Mouse (Mus musculus): ENCODE measurements around the gene Ooep.
"Not testable (repeated sequence)": the region's sequence is repeated elsewhere in the genome, so short reads cannot be mapped to it uniquely, and the experiment has no call there.

Ooep gene

DNA sequence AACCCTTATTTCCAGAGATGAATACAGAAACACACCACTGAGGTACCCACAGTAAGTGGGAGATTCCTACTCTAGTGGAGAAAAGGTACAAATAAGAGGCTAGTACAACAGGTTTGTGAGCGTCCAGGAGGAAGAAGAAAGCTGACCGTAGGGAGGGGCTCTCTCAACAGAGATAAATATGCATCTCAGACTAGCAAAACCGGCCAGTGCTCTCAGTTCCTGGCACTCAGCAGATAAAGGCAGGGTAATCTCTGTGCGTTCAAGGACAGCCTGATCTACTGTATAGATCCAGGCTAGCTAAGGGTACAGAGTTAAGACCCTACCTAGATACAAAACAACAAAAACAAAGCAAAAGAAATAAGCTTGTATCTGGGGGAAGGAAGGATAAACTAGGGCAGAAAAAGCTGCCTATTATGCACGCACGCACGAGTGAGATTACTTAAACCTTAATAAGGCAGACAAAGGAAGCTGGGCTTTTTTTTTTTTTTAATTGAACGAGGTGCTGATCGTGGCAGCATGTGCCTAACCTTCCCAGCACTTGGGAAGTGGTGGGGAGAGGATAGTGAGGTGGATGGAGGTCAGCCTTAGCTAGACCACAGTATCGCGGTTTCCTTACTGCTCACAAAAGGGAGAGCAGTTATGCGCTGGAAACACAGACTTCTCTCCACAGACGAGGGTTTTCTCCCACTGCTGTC, 12.5 kb downstream of the Ooep start:
- no peak for DNase-seq

DNA sequence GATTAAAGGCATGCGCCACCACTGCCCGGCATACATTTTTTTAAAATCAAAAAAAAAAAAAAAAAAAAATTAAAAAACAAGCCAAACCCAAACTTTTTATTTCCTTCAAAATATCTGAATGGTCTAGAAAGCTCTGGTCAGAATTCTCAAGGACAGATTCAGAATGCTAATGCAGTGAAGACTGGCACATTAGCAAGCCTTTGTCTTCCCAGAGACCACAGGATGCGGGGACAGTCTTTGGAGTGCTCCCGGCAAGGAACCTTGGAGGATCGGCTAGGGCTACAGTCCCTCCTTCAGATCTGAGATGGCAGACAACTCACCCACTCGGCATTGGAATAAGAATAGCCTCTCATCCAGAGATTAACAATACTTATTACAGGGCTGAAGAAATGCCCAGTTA, 13.8 kb downstream of the Ooep start:
- DNase-seq = no peak

DNA sequence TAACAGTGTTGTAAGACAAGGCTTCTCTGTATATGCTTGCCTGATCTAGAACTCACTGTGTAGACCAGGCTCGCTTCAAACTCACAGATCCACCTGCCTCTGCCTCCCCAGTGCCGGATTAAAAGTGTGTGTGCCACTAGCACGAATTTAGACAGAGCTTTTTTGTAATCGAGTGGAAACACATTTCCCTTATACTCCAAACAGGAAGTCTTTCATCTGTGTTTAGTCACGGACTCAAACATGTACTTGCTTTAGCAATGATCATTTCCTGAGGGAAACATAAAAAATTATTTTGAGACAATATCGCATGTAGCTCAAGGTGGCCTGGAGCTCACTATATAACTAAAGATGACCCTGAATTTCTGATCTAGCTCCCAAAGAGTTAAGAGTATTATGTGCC, 15.2 kb downstream of the Ooep start:
- no peak for DNase-seq

DNA sequence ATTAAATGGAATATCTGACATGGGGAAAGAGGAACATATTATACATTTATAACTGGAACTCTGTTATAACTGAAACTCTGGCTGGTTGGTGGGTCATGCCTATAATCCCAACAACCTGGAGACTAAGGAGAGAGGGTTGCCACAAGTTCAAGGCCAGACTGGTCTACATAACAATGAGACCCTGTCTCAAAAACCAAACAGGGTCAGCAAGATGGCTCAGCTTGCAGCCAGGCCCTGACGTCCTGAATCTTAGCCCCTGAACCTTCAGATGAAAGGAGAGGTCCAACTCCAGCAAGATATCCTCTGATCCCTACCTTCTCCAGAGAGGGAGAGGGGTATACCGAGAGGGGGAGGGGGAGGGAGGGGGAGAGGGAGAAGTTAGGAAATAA, 18.0 kb downstream of the Ooep start:
- DNase-seq = no peak

DNA sequence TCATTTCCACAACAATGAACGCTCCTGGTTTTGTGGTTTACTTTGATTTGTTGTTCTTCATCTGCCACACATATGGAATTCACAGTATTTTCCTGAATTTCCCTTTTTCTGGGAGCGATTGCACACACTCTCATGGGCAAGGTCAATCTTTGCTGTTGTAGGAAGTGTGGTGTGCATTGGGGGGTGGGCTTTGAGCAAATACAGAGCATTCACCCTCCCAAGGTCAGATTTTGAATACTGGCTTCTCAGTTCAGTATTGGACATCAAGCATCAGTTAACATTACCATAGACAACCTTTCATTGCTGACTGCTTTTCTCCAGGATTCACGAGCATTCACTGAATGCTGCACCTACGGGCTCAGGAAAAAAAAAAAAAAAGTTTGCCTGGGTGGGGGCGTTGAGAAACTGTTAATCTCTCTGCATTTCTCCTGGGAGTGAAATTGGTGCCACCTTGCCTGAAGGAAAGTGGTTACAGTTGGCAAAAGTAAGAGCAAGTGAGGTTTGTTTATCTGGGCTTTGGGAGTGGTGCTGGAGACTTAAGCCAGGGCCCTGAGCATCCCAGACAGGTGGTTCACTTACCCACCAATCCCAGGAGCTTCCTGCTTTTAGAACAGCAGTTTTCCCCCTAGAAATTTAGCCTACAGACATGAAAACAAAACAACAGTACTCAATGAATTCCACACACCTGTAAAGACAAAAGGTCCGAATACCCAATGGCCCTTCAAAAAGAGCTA, 18.6 kb downstream of the Ooep start:
- DNase-seq = no peak

DNA sequence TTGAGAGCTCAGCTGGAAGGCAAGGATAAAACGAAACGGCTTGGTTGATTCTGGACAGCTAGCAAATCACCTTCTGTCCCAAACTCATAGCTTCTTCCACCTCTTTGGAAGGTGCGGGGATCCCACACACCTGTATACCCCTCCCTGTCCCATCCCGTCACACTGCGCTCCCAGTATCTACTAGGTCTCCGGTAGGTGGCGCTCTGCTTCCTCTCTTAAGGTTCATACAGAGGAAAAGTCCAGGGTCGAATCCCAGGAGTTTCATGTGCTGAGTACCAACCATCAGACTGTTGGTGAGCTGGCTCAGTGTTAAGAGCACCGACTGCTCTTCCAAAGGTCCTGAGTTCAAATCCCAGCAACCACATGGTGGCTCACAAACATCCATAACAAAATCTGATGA, 20.5 kb downstream of the Ooep start:
- DNase-seq = peak; percentile 60 to 72

DNA sequence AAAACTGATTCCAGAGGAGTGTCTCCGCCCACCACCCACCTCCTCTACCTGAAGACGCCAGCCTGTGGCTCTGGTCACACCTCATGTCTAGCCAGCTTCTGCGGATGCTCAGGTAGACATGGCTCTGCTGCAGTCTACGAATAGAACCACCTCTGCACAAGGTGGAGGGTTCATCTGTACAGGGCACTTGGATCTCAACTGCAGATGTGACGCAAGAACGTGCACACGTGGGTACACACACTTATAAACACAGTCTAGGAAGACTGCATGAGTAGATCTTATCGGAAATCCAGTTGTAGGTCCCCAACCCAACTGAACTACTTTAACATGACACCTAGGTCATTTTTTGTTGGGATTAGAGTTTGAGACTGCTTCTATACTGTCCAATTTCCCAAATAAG, 22.9 kb downstream of the Ooep start, which contains the start of gene Gsta2:
TSS of gene Gsta2 (minus strand) at position 178 of the 400 bp plus-strand sequence.
- no peak for DNase-seq

DNA sequence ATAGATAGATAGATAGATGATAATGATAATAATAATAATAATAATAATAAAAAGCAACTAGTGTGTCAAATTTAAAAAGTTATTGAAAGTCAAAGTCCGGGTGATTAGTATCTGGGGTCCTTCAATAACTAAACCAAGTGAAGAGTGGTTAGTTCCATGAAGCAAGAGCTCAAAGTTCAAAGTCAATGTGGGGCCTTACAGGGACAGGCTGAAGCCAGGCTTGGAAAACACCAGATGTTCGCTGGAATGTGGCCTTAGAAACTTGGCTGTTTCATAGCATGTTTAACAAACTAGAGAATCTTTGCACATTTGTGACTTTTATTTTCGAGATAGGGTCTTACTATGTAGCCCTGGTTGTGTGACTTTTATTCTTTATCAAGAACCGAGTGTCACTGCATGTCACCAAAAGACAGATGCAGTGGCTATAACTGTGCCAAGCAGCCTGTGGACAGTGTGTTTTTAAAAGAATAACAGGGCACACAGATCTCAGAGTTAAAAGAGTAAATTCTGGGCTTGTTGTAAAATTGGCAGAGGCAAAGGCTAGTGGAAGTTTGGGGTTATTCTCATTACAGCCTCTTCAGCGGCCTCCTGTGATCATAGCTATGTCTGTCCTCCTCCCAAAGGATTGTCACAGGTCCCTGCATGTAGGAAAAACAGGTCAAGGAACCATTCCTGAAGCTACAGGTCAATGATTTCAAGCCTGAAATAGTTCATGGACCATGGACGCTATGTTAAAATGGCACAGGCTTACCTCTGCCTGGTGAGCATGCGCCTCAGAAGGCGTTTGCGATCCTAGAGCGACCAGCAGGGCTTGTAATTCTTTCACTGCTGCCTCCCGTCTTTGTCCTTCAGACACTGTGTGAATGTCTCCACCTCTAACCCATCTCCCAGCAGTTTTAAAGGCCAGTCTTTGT, 23.6 kb downstream of the Ooep start:
- peak; percentile 43 to 77 for DNase-seq

DNA sequence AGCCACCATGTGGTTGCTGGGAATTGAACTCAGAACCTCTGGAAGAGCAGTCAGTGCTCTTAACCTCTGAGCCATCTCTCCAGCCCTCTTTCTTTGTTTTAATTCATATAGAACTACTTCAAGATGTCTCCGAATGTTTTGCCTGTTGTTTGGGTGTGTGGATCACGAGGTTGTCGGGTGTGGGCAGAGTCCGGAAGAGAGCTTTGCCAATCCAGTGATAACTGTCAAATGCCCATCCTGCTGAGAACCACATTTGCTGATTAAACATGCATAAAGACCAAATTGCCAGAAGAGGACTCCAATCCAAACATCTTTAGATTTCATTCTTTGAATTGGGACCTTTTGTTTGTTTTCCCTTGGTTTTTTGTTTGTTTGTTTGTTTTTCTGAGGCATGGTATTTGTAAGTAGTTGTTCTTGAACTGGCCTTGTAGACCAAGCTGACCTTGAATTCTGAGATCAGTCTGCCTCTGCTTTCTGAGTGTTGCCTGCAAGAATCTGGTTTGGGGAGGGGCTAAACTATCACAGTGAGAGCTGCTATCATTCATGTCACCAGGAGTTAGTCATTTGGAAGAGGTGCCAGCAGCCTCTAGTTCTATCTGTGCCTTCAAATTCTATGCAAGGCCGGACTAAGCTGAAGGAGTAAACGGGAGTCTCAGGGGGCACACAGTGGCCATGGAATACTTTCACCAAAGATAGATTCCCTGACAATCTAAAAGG, 26.9 kb downstream of the Ooep start:
- DNase-seq = no peak

DNA sequence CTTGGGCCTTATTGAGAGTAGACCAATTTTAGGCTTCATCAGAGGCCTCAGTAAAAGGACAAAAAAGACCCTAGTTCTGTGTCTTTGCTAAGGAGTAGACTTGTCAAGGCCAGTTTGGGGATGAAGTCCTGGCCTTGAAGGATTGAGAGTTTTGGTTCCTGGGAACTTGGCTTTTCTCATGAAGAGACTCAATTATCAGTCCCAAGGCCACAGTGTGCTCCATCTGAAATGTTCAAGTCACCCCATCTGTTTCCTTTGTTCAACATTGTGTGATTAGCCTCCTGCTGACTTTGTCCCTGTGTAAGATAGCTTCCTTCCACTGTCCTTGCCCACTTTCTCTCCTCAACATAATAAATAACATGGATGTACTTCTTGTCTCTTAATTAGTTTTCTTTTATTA, 28.5 kb downstream of the Ooep start:
- DNase-seq = not testable (repeated sequence)

DNA sequence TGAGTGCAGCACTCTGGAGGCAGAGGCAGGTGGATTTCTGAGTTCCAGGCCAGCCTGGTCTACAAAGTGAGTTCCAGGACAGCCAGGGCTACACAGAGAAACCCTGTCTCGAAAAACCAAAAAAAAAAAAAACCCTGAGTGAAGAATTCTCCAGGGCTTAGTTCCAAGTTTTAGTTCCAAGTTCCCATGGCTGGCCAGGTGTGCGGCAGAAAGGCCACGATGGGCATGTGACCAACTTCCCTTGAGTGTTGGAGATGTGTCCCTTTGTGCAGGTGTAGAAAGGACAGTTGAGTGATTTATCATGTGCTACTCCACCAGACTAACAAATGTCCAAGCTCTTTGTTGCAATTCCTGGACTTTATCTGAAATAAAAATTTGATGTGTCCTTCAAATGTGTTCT, 29.4 kb downstream of the Ooep start:
- DNase-seq = peak; percentile 49 to 53

DNA sequence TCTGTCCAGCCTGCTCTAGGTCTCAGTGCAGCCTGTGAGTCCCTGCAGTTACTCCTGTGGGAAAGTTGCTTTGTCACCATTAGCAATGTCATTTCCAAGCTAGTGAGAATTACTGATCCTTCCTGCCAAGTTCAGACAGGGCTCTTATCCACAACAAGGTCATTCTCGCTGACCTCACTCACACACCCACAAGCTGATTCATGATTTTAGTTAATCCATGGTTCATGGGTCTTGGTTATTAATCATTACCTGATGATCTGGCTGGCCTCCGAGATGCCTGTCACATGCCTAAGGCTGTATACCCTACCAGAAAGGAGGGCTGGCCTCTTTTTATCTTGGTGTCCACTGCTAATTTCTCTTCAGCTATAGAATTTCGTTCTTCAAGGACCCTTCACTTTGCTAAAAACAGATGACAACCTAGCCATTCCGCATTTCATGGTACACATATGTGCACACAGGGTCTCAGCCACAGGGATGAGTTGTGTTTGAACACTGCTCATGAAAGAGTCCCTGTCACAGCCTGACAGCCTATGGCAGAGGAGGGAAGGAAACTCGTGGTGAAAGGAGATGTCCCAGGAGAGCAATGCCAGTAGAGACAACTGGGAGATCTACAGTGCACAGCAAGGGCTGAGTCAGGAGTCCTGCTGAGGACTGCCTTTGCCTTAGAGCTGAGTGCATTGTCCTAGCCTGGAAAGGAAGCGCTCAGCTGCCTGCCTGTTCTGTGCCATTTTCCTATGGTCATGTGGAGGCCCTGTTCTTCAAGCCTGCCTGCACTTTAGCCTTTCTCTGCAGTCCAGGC, 30.1 kb downstream of the Ooep start:
- DNase-seq = peak; percentile 90 to 95

DNA sequence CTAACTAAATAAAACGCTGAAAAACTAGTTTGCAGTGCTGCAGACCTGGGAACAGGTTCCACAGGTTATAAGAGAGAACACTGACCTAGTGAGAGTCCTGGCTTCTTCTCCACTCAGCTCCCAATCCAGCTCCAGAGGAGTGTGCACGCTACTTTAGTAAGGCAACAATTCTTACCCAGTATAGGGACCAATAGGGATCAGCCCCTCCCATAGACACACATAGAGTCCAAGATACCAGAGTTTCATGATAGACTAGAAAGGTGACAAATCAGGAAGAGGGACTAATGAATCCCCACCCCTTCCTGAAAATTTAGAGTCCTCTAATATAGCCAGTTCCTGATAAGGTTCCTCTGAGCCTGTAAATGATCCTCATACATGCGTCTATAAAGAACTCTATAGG, 31.5 kb downstream of the Ooep start:
- DNase-seq = peak; percentile 11 to 78

DNA sequence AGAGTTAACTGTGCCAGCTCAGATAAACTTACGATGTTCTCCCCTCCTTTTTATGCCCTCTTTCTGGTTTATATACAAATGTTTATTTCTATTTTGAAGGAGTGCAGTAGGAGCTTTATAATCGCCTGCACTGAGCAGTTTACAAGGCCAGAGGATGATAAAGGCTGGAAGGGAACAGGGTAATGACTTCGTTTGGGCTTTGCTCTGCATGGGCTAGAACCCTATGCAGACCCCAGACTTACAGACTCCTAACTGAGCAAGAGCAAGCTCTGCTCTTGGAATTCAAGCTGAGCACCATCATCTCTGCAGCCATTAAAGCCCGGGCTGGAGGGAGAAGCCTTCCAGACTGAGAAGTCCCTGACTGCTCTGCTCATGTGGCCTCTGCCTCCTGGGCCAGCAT, 33.3 kb downstream of the Ooep start:
- not testable (repeated sequence) for DNase-seq

DNA sequence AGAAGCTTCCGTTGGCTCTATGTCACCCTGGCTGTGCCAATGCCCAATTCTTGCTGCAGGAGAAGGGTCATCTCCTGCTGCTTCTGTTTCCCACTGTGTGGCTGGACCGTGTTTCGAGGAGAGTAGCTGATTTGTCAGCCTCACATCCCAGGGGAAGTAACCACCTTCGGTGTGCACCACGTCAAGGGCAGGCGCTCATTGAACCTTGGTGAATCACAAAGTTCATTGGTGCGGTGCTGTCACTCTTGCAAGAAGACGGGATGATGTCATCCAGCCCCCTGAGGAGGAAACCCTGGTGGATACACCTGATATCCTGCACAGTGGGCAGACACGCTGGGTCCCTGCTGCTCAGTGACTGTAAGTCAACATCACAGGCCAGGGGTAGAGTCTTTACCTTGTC, 35.5 kb downstream of the Ooep start:
- peak; percentile 17 to 36 for DNase-seq

DNA sequence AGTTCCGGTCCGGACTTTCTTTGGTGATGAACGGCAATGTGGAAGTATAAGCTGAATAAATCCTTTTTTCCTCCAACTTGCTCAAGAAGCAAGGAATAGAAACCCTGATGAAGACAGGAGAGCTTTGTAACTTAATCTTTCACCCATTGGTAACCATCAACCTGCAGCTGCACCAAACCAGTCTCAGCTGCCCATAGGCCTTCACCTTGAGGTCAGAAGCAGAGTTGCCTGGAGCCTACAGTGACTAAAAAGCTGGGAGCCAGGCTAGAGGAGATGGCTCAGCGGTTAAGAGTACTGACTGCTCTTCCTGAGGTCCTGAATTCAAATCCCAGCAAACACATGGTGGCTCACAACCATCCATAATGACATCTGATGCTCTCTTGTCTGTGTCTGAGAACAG, 36.0 kb downstream of the Ooep start:
- peak in 1 of 2 experiments; percentile 4 for DNase-seq

DNA sequence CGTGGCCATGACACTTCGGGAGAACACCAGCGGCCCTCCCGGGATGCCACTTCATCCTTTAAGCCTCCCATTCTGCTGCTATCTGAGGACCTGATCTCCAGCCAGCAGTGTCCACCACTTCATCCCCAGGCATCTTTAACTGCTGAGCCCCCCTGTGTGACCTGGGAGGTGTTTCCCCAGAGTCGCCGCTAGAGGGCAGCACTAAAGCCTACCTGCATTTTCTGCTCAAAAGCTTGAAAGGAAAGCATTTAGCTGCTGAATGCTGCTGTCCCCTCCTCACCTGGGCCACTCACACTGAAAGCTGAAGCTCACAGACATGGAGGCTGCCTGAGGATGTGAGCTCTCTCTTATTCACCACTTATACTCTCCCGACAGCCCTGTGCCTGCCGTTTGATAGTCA, 38.2 kb downstream of the Ooep start:
- peak in 1 of 2 experiments; percentile 19 for DNase-seq

DNA sequence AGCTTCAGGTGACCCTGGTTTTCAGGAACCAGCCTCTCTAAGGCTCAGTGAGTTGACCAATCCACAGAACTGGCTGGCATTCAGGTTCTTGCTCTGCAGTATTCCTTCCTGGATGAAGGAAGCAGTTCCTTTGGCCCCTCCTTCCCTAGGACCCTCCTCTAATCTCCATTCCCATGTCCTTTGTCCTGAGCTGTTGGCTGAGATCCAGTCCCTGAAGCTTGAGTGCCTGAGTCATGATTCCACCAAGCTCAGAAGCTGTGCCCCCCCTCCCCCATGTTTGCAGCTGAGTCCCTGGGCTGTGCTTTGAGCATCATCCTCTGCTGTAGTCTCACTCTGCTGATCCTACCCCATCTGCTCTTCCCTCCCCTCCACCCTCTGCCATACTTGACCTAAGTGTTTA, 41.5 kb downstream of the Ooep start:
- not testable (repeated sequence) for DNase-seq

DNA sequence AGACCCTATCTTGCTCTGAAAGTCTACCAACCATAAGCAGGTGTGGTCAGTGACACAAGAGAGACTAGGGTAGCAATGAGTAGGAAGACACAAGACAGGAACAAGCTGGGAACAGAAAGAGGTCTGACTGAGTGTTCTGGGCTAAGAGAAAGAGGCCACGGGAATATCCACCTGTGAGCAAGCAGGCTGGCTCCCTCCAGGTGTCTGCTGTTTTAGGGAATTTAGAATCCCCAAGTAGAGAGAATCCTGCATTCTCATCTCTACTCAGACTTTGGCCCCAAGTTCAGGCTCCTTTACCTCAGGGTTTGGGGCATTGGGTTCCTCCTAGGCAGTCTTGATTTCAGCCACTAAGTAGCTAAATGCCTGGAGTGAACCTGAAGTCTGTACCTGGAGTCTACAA, 51.2 kb downstream of the Ooep start, which contains the start of gene Omt2b:
TSS of gene Omt2b (plus strand) at position 301 of the 400 bp plus-strand sequence.
- not testable (repeated sequence) for DNase-seq
